Mouse (Mus musculus): ENCODE results near the gene Pcdh7.
"Not testable (repeated sequence)": the region's sequence is repeated elsewhere in the genome, so short reads cannot be mapped to it uniquely, and the experiment has no call there.

- not testable (repeated sequence) for TF ChIP-seq CTCF (IDR thresholded peaks at IDR 0.05; ENCODE audit: control insufficient read depth, insufficient read depth, low read length); POLR2A (IDR thresholded peaks at IDR 0.05; ENCODE audit: borderline replicate concordance, control insufficient read depth, low read depth, low read length)
These were observed 40.8 kb upstream of the Pcdh7 start for GRCm38 (mm10) chr5:57676970-57677369.
